Mouse (Mus musculus): Measurements from ENCODE around the gene 1700016C15Rik. TPM values are rescaled to one million over a fixed set of nuclear protein-coding genes. Genes with fewer than 3 reads are reported as not detected.

1700016C15Rik gene
- polyA plus RNA-seq, 1 experiment from 2014 or later: not detected

Other genes starting within 250 kb of the 1700016C15Rik start
- 19.3 and 22.7 TPM in 2 replicates for gene Adss, start 66.7 kb downstream of the 1700016C15Rik start, polyA plus RNA-seq (2015; fragmentation: Nextera tagmentation; extraction: Ambion mirVana)

Data from heart, embryonic 15.5 days (tissue).